Mouse (Mus musculus): ENCODE measurements around the gene Mpc2.

The Mpc2 gene

GRCm38 (mm10) chr1:165460360-165460800 is at the start of gene Mpc2, which contains the start of gene Dcaf6:
Gene Mpc2, plus strand, starts transcription at chr1:165460637.
Gene Dcaf6, minus strand, starts transcription at chr1:165460475.
- DNase-seq (ENCODE audit: low spot score), result peak; percentile 97

GRCm38 (mm10) chr1:165421357-165421915 is 39.0 kb upstream of the Mpc2 start:
- DNase-seq (ENCODE audit: low spot score), result no peak

- no peak for DNase-seq (ENCODE audit: low spot score)
Measured at GRCm38 (mm10) chr1:165426254-165426653, 34.2 kb upstream of the Mpc2 start.

GRCm38 (mm10) chr1:165432883-165433282 is 27.6 kb upstream of the Mpc2 start:
- no peak for DNase-seq (ENCODE audit: low spot score)

- no peak for DNase-seq (ENCODE audit: low spot score)
Measured at GRCm38 (mm10) chr1:165438289-165439021, 22.0 kb upstream of the Mpc2 start.

- no peak for DNase-seq (ENCODE audit: low spot score)
Measured at GRCm38 (mm10) chr1:165440788-165441187, 19.6 kb upstream of the Mpc2 start.

- DNase-seq (ENCODE audit: low spot score), result no peak
Measured at GRCm38 (mm10) chr1:165441201-165441600, 19.2 kb upstream of the Mpc2 start.

- no peak for DNase-seq (ENCODE audit: low spot score)
Measured at GRCm38 (mm10) chr1:165441719-165442118, 18.7 kb upstream of the Mpc2 start.

- no peak for DNase-seq (ENCODE audit: low spot score)
Measured at GRCm38 (mm10) chr1:165459041-165459502, 1.4 kb upstream of the Mpc2 start.

GRCm38 (mm10) chr1:165459503-165460181 is 795 bp upstream of the Mpc2 start:
- no peak for DNase-seq (ENCODE audit: low spot score)

- peak; percentile 94 for DNase-seq (ENCODE audit: low spot score)
Measured at GRCm38 (mm10) chr1:165460801-165461377, 452 bp downstream of the Mpc2 start.

GRCm38 (mm10) chr1:165461681-165462080 is 1.2 kb downstream of the Mpc2 start:
- DNase-seq (ENCODE audit: low spot score), result no peak

- no peak for DNase-seq (ENCODE audit: low spot score)
Measured at GRCm38 (mm10) chr1:165462861-165463260, 2.4 kb downstream of the Mpc2 start.

- DNase-seq (ENCODE audit: low spot score), result no peak
Measured at GRCm38 (mm10) chr1:165464574-165464973, 4.1 kb downstream of the Mpc2 start.

- DNase-seq (ENCODE audit: low spot score), result no peak
Measured at GRCm38 (mm10) chr1:165468971-165469370, 8.5 kb downstream of the Mpc2 start.

- DNase-seq (ENCODE audit: low spot score), result no peak
Measured at GRCm38 (mm10) chr1:165469717-165470116, 9.3 kb downstream of the Mpc2 start.

GRCm38 (mm10) chr1:165471490-165471889 is 11.1 kb downstream of the Mpc2 start:
- DNase-seq (ENCODE audit: low spot score), result no peak

- DNase-seq (ENCODE audit: low spot score), result no peak
Measured at GRCm38 (mm10) chr1:165484688-165485233, 24.3 kb downstream of the Mpc2 start, which contains the start of gene Adcy10. Gene Adcy10, plus strand, starts transcription at chr1:165485183.

- DNase-seq (ENCODE audit: low spot score), result no peak
Measured at GRCm38 (mm10) chr1:165486108-165486507, 25.7 kb downstream of the Mpc2 start.

- no peak for DNase-seq (ENCODE audit: low spot score)
Measured at GRCm38 (mm10) chr1:165489197-165489596, 28.8 kb downstream of the Mpc2 start.

GRCm38 (mm10) chr1:165498856-165499255 is 38.4 kb downstream of the Mpc2 start:
- no peak for DNase-seq (ENCODE audit: low spot score)

Measured in layer of hippocampus, adult 9-10 months (tissue).